Mouse (Mus musculus) CD4-positive, CD25-positive, alpha-beta regulatory T cell, adult 2 months (primary cell): ENCODE measurements around the gene March2.
A peak's percentile ranks its signal among the peaks of the same experiment; 100 is the strongest.
"Not testable (repeated sequence)": the region's sequence is repeated elsewhere in the genome, so short reads cannot be mapped to it uniquely, and the experiment has no call there.

ENCODE experiments used
- DNase-seq: peaks from one replicate; pipeline ENCODE4 v3.0.0-alpha.2; 2012; ENCODE audit warnings: low read depth, low spot score

The March2 gene

DNA sequence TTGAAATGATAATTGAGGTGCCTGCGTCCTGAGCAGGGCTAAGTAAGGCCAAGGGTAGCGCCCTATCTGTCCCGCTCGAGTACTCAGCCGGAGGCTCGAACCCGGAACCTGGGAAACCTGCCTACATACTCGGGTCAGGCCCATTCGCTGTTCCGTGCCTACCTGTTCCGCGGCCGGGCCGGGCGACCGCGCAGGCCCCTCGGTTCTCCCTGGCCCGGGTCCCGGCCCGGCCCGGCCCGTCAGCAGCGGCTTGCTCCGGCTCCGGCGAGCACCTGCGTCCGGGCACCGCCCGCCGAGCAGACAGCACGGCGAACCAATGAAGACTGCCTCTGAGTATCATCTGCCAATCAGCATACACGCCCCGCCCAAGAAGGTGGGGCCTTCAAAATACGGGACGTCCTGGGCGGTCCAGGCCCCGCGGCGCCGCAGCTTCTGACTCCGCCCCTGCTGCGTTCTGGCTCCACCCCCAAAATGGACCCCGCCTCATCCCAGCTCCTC, at the start of gene March2:
Gene March2 (minus strand): TSS at position 287 of the 498 bp plus-strand sequence.
- peak; percentile 97 for DNase-seq

GRCm38 (mm10) chr17:33766389-33766788, 47.9 kb upstream of the March2 start:
- DNase-seq = no peak

DNA sequence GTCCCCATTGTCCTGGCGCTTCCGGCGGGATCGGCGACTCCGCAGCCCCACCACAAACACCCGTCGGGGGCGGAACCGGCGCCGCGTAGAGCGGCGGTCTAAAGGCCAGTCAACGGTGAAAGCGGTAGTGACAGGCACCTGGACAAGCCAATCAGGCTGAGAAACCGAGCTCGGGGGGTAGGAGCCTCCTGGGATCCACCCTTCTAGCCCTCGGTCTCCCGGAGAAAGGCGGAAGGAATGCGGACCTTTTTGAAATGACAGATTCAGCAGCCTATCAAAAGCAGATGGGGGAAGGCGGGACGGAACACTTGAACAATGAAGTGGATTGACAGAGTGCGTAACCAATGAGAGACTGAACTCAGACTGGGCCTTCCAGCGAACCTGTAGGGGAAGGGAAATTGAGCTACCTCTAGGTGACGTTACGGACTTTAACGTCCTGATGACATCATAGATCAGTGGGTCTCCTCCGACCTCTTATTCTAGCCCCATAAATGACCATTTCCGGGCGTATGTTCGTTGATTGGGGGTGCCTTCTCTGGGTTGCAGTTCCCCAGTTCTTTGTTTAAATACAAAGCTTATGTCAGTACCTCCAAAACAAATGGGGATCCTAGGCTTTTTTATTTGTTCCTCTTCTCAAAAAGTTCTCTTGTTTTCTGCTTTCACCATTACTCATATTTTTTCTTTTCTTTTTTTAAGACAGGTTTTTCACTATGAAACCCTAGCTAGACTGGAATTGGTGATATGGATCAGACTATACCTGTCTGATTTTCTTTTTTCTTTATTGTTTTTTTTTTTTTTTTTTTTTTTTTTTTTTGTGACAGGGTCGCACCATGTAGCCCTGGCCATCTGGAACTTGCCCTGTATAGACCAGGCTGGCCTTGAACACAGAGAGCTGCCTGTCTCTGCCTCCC, 42.0 kb upstream of the March2 start, which contains the start of gene Rab11b:
Gene Rab11b (minus strand): TSS at position 276 of the 911 bp plus-strand sequence.
- DNase-seq = peak; percentile 99

GRCm38 (mm10) chr17:33759767-33760254, 41.3 kb upstream of the March2 start:
- DNase-seq = peak; percentile 91

DNA sequence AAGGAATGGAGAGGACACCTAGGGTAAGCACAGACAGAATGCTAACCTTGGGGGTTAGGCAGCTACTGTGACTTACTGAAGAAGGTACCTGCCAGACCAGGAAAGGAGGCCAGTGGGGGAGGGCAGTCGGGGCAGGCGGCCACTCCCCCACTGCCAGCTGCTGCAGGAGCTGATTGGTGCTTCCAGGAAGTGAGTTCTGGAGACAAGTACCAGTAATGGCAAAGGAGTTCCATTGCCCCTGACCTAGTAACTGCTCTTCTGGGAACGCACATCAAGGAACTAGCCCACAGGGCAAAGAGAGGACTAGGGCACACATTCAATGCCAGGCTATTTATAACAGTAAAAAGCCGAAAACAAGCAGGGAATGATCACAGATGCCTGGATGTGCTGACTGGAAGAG, 38.8 kb upstream of the March2 start:
- peak; percentile 35 for DNase-seq

DNA sequence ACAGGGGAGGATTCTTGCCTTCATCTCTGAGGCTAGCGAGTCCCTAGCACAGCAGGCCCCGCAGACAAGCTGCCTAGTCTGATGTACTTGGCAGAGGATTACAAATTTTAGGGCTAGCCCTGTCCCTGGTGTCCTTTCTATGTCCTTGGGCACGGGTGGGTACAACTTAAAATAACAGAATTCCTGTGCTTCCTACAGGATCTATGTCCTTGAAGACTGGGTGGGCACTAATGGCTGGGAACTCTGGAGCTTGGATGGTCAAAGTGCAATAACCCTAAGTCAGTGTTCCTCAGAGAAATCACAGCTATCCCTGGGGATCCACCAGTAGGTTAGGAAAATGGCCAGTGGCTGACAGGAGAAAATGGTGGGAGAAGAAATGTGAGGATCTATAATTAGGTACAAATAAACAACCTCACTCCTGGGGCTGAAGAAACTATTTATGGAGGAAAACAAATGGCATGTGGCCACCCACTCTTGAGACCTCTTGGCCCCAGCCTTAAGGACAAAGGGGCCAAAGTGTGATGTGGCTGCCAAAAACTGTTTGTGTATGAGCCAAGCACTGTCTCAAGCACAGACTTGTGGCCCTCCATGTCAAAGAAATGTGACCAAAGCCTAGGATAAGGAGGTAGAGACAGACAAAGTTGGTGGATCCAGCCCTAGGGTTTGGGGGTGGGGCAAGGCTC, 37.8 kb upstream of the March2 start:
- DNase-seq = no peak

GRCm38 (mm10) chr17:33755418-33756107, 37.1 kb upstream of the March2 start:
- DNase-seq = no peak

- DNase-seq = no peak
Measured at GRCm38 (mm10) chr17:33754656-33755055, 36.2 kb upstream of the March2 start.

GRCm38 (mm10) chr17:33752297-33752696, 33.8 kb upstream of the March2 start:
- peak; percentile 48 for DNase-seq

DNA sequence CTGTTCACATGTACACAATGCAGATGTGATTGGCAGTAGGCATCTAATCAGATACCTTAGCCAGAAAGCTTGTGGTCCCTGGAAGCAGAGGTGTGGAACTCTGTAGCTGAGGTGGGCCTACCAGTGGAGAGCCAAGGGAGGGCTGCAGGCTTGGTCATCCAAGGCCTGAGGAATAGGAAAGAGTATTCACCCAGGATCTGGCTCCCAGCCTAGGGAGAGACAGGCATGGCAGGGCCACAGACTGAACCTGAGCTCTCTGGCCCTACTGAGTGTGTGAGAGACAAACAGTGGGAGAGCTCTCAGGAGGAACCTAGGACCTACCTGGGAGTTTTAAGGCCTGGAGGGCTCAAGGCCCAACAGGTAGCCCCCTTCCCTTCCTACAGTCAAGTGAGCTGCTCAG, 32.7 kb upstream of the March2 start:
- DNase-seq = no peak

DNA sequence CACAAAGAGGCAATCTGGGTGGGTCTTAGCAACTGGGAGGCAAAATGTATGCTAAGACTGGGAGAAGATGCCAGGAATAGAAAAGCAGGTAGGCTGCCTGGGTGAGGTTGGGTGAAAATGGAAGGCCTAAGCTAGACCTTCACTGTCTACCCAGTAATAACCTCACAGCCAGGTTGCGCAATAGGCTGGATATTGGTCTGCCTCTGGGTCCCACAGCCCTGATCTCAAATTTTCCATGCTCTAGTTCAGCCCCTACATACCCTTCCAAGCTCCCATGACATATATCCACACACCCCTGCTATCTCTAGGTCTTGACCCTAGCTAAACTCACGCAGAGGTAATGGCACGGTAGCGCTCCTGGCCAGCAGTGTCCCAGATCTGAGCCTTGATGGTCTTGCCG, 31.0 kb upstream of the March2 start:
- DNase-seq = no peak

- DNase-seq = peak; percentile 45
Measured at GRCm38 (mm10) chr17:33746011-33746410, 27.5 kb upstream of the March2 start.

GRCm38 (mm10) chr17:33744686-33745384, 26.4 kb upstream of the March2 start:
- no peak for DNase-seq

DNA sequence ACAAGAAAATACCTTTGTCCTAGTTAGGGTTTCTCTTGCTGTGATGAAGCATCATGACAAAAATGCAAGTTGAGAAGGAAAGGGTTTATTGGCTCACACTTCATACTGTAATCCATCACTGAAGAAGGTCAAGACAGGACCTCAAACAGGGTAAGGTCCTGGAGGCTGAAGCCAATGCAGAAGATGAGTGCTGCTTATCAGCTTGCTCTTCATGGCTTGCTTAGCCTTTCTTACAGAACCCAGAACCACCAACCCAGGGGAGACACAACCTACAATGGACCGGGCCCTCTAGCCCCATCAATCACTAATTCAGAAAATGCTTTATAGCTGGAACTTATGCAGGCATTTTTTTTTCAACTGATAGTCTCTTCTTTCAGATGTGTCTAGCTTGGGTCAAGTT, 23.9 kb upstream of the March2 start:
- DNase-seq = no peak

DNA sequence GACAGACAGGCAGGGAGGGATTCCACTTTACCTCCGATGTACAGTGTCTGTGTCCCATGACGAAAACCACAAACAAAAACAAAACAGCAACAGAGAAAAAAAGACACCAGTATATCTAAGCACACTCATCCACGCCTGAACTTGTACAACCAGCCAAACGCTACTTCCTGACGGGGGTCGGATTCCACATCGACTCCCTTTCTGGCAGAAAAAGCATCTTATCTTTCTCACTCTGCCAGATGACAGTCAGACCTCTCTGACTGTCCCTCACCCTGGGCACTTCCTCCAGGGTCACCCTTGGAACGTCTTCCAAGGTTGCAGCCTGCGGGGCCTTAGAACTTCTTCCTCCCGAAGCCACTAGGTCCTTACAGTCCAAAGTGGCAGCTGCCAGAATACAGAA, 15.1 kb upstream of the March2 start:
- not testable (repeated sequence) for DNase-seq

GRCm38 (mm10) chr17:33732556-33733083, 14.2 kb upstream of the March2 start:
- not testable (repeated sequence) for DNase-seq

DNA sequence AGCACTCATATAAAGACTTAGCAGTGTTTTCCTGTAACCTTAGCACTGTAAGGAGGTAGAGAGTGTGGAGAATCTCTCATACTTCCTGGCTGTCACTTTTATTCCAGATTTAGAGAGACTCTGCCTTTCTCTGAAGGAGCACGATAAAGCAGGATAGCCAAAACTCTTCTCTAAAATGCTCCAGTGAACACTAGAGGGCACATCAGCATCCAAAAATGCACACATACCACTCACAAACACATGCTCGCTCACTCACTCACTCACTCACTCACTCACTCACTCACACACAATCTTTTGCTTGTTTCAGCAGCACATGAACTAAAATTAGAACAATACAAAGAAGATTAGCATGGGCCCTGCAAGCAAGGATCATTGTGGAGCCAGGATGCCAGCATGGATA, 10.7 kb upstream of the March2 start:
- peak; percentile 45 for DNase-seq

DNA sequence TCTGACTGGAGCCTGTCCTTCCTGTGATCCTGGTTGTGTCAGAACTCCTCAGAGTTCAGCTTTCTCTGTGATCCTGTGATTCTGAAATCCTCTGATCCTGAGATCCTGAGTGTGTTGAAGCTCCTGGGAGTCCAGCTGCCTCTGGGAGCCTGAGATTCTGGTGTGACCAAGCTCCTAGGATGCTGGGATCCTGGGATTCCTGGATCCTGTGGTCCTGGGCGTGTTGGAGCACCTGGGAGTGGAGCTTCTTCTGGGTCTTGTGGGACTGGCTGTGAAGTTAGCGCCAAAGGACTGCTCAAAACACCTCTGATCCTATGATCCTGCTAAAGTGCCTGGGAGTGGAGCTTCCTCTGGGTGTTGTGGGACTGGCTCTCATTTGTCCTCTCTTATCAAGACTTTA, 9.9 kb upstream of the March2 start:
- DNase-seq = no peak

GRCm38 (mm10) chr17:33719736-33720378, 1.4 kb upstream of the March2 start:
- DNase-seq = no peak
